Mouse (Mus musculus): ENCODE data around the gene Sh2b3.

The Sh2b3 gene

GRCm38 (mm10) chr5:121843138-121843905, 5.9 kb upstream of the Sh2b3 start:
- no peak for DNase-seq (ENCODE audit: low spot score)

- peak; percentile 72 for DNase-seq (ENCODE audit: low spot score)
Measured at GRCm38 (mm10) chr5:121842665-121843118, 5.2 kb upstream of the Sh2b3 start.

GRCm38 (mm10) chr5:121841973-121842372, 4.5 kb upstream of the Sh2b3 start:
- DNase-seq (ENCODE audit: low spot score): no peak

- no peak for DNase-seq (ENCODE audit: low spot score)
Measured at GRCm38 (mm10) chr5:121841516-121841915, 4.1 kb upstream of the Sh2b3 start.

- DNase-seq (ENCODE audit: low spot score): no peak
Measured at GRCm38 (mm10) chr5:121839128-121839473, 1.7 kb upstream of the Sh2b3 start.

- no peak for DNase-seq (ENCODE audit: low spot score)
Measured at GRCm38 (mm10) chr5:121838341-121839127, 1.1 kb upstream of the Sh2b3 start.

GRCm38 (mm10) chr5:121836692-121837415, 592 bp downstream of the Sh2b3 start:
- DNase-seq (ENCODE audit: low spot score): peak; percentile 92

GRCm38 (mm10) chr5:121835949-121836691, 1.3 kb downstream of the Sh2b3 start:
- DNase-seq (ENCODE audit: low spot score): peak; percentile 39

GRCm38 (mm10) chr5:121834991-121835747, 2.3 kb downstream of the Sh2b3 start:
- DNase-seq (ENCODE audit: low spot score): no peak

- DNase-seq (ENCODE audit: low spot score): no peak
Measured at GRCm38 (mm10) chr5:121834241-121834606, 3.2 kb downstream of the Sh2b3 start.

GRCm38 (mm10) chr5:121833572-121834240, 3.7 kb downstream of the Sh2b3 start:
- no peak for DNase-seq (ENCODE audit: low spot score)

GRCm38 (mm10) chr5:121833159-121833558, 4.3 kb downstream of the Sh2b3 start:
- DNase-seq (ENCODE audit: low spot score): no peak

- no peak for DNase-seq (ENCODE audit: low spot score)
Measured at GRCm38 (mm10) chr5:121832376-121833155, 4.9 kb downstream of the Sh2b3 start.

GRCm38 (mm10) chr5:121831002-121831601, 6.3 kb downstream of the Sh2b3 start:
- DNase-seq (ENCODE audit: low spot score): no peak

- no peak for DNase-seq (ENCODE audit: low spot score)
Measured at GRCm38 (mm10) chr5:121828491-121829432, 8.7 kb downstream of the Sh2b3 start.

GRCm38 (mm10) chr5:121827876-121828275, 9.6 kb downstream of the Sh2b3 start:
- no peak for DNase-seq (ENCODE audit: low spot score)

- DNase-seq (ENCODE audit: low spot score): no peak
Measured at GRCm38 (mm10) chr5:121825606-121826005, 11.8 kb downstream of the Sh2b3 start.

- no peak for DNase-seq (ENCODE audit: low spot score)
Measured at GRCm38 (mm10) chr5:121824121-121824520, 13.3 kb downstream of the Sh2b3 start.

All from c-Kit-positive CD71-positive TER-119-positive erythroid progenitor cells, embryonic 14.5 days (primary cell).